Mouse (Mus musculus): ENCODE data around the gene 1700025C18Rik.

The 1700025C18Rik gene

GRCm38 (mm10) chr2:165037415-165037814, 53.1 kb downstream of the 1700025C18Rik start:
- in situ Hi-C loops (cut with MboI) = no loop called here

- in situ Hi-C loops (cut with MboI) = no loop called here
Observed at GRCm38 (mm10) chr2:165035058-165035431, 55.5 kb downstream of the 1700025C18Rik start.

- in situ Hi-C loops (cut with MboI) = no loop called here
Observed at GRCm38 (mm10) chr2:165034131-165035057, 56.2 kb downstream of the 1700025C18Rik start, which contains the start of gene Ncoa5. TSS of gene Ncoa5 (minus strand) at chr2:165034867.

DNA sequence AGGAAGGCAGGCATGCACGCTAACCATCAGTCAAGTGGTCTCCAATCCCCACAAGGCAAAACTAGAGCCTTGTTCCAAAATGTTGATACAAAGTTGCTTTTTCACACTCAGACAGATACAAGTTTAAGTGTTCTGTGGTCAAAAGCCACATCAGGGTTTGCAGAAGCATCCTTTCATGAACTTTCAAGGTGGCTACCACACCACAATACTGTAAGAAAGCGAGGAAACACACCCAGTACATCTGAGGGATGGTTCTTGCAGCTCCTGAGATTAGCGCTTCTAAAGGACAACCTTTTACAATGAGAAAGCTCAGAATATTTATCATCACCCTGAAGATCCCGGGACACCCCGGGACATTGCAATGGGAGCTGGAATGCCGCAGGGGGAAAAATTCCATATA, 57.2 kb downstream of the 1700025C18Rik start:
- in situ Hi-C loops (cut with MboI) = no loop called here

GRCm38 (mm10) chr2:165032533-165032932, 58.0 kb downstream of the 1700025C18Rik start:
- in situ Hi-C loops (cut with MboI) = no loop called here
